Mouse (Mus musculus): ENCODE results near the gene Flrt1.
"Not testable (repeated sequence)": the region's sequence is repeated elsewhere in the genome, so short reads cannot be mapped to it uniquely, and the experiment has no call there.

The Flrt1 gene

DNA sequence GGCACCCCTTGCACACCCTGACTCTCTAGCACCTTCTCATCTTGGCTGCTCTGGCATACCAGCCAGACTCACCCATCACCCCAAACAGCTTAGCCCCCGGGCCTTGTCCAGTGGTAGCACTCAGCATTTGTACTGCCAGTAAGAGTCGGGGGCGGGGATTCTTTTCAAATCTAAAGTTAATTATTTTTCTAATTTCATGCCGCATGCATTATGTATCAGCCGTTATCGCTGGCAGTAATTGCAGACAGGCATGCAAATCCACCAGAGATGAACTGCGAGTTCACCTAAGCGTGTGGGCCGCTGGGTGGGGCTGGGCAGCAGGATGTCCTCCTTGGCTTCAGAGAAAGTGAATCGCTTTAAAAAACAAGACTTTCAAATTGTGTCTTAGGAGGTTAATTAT lies 3.5 kb downstream of the Flrt1 start:
- no peak for DNase-seq (ENCODE audit: low spot score)

DNA sequence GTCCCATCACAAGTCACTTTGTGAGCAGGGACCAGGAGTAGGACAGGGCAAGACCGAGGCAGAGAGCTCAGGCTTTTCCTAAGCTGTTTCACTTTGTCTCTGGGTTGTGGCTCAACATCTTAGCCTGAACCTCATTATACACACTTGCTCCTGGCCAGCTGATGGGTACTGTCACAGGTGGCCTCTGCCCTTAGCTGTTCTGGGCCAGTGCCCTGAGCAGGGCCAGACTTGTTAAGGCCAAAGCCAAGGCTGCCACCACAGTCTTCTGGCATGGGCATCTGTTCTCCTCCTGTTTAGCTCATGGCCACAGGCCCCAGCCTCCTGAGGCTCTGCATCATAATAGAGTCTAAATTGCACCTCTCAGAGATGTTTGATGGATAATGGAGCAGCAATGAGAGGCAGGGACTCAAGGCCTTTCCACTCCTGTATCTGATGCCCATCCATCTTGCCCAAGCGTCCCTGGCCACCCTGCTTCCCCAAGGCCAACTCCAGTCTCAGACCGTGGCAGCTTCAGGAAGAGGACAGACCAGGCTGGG lies 5.8 kb downstream of the Flrt1 start:
- DNase-seq (ENCODE audit: low spot score): no peak

DNA sequence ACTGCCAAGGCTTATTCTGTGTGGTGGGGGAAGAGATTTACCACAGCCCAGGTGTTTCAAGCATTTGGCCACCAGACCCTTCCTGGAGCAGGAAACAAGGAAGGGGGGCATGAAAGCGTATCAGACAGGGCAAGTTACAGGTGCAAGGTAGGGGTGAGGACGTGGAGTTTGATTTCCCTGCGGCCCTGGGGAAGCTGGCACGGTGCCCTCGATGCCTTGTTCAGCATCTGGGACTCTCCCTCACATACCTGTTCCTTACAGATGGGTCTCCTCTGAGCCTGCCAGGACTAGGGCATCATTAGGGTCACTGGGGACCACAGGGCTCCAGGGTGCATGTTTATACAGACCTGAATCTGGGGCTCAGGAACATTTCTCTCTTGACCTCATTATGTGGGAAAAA lies 12.8 kb downstream of the Flrt1 start:
- DNase-seq (ENCODE audit: low spot score): no peak

DNA sequence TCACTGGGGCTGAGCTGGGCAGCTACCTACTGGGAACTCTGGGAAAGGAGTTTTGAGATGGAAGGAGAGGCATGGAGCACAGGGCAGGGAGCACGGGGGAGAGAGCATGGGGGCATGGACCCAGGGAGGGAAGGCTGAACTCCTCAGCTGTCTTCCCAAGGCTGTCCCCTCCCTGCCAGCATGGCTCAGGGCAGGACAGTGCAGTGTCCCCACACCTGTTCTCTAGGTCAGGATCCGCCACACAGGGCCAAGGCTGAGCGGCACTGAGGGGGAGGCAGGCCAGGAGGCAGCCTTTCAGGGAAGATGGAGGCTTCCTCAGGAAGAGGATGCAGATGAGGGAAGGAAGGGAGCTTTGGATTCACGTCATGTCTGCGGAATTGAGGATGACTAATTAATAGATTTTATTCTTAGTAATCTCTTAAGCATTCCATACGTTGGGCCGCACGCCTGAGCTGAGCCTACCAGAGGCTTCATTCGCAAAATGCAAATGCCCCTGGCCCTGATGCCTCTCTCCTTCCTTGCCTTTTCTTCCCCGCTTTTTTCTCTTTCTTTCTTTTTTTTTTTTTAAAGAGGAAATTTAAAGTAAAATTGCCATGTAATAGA lies 14.0 kb downstream of the Flrt1 start:
- DNase-seq (ENCODE audit: low spot score): no peak

DNA sequence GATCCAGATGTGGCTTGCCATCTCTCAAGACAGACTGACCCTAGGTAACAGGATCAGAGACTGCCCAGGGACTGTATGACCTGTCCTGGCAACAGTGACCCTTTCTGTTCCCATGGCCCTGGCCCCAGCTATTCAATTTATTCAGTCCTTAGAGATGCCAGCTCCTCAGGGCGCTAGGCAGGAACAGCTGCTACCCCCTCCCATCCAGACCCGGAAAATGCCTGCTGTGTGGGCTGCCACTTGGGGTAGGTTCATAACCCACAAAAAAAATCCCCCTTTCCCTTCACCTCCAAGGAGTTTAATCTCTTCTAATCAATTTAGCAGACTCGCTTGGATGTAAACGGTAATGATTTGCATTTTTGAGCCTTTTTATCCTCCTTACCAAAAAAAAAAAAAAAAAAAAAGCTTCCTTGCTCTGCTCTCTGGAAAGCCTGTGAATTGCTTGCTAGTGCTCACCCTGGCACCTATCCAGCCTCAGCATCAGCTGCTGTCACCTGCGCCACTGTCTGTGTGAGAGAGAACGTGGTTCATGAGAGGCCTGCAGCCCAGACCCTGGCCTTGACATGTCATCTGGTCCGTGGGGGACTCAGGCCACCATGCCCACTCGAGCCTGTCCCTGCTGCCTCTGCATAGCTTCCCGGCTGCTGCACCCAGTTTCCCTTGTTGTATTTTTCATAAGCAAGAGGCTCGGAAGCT lies 15.0 kb downstream of the Flrt1 start:
- no peak for DNase-seq (ENCODE audit: low spot score)

DNA sequence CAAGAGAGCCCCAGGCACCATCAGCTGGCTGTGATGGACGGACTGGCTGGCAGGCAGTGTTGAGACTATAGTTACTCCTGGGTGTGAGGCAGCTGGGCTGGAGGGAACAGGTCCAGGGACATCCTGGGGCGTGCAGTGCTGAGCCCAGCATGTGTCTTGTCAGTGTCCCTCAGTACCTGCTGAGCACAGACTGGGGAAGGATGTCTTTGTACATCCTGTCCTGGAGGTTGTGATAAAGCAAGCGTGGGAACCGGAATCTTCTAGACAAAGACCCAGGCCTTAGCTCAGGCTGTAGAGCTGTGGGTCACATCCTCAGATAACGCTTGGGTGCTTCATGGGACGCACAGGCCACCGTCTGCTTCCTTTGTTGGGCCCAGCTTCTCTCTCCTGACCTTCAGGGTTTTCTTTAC lies 15.7 kb downstream of the Flrt1 start:
- DNase-seq (ENCODE audit: low spot score): no peak

DNA sequence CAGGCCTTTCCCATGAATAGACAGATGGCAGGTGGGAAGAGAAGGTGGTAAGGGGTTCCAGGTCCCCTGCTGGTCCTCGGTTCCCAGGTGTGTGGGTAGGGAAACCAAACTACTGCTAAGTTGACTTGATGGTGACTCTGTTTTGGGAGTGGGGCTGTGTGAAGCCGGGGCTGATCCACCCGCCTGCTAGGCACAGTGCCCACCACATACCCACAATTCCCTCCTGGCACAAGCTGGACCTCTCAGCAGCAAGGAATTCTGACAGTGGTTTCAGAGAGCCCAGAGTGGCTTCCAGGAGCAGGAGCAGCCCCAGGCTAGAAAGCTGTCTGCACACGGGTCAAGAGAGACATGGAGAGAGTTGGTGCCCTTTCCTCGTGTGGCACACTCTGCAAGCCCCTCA lies 16.5 kb downstream of the Flrt1 start:
- DNase-seq (ENCODE audit: low spot score): no peak

DNA sequence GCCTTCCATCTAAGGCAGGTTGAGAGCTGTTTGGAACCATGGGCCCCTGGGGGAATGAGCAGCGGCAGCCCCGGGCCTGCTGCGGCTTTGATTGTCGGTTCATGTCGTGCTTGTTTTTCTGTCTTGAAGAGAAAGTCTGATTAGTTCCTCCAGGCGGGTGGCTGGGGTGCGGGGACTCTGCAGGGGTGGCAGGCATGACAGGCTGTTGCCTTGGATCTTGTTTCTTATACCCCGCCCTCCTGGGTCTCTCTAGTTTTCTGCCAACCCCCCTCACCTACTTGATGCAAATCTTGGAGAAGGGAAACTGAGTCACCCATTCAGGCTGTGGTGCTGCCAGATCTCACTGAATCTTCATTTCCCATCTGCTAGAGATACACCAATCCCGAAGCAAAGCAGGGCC lies 17.0 kb downstream of the Flrt1 start:
- no peak for DNase-seq (ENCODE audit: low spot score)

DNA sequence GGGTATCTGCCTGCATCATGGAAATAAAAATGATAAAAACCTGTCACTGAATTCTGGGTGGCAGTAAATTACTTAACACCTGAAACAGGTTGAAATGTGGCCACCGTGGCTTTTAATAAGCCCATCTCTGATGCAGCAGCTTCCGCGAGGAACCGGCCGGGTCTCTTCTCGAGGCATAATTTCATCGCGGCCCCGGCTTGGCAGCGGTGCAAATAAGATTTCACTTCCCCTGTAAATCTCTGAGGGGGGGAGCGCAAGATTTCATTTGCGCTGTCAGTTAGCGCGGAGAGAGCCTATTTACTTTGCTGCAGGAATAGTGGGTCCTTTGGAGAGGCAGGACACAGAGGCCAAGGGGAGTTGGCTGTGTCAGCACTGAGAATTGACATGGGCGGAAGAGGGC lies 20.8 kb downstream of the Flrt1 start:
- no peak for DNase-seq (ENCODE audit: low spot score)

DNA sequence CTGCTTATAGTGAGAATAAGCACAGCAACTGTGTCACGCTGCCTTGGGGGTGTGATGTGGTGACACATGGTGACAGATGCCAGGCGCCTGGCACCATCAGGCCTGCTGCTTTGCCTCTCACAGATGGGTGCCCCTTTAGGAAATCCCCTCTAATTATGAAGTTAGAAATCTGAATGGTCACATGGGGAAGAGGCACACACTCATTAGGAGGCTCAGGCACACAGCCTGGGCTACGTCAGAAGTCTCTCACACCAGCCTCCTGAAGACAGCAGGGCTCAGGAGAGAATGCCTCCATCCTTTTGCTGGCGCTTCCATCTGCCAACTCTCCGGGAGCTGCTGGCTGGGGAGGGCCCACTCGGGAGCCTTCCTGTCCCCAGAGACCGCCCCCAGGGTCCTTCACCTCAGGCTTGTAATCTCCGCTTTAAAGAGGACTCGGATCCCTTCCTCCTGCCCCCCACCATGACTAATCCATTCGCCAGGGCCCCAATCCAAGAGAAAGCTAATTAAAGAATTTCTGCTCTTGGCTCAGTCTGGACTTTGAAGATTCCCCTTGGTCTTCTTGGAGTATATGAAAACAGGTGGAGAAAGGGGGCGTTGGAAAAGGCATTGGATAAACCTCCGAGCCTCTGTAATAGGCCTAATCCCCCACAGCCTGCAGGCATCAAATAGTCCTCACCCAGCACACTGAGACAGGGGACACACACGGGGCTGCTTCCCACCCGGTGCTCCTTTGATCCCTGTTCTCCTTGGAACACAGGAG lies 22.3 kb downstream of the Flrt1 start:
- DNase-seq (ENCODE audit: low spot score): no peak

DNA sequence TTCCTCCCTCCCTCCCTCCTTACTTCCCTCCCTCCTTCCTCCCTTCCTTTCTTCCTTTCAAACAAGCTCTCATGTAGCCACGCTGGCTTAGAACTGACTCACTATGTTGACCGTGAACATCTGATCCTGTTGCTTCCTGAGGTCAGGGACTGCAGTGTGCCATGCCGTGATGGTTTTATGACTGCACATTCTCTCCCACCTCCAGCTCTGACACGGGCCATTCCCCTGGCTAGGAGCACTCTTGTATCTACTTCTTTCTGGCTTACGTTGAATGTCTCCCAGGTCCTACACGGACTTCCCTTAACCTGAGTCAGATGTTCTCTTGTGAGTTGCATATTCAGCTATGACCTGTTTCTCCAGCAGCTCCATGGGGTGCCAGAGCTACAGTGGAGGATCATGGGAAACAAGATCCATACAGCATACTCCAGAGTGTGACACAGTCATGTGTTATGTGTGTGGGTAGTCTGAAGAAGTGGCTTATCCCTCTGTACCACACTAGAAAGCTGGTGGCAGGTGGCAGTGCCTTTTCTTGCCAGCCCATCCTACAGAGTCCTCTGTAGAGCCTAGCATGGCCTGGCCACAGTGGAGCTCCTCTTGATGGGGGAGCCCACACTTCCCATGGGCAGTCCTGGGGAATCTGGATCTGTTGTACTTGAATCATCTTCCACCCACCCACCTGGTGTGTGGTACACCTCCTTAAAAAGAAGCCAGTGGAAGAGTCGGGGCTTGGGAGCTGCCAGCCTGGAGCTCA lies 23.8 kb downstream of the Flrt1 start:
- DNase-seq (ENCODE audit: low spot score): no peak

DNA sequence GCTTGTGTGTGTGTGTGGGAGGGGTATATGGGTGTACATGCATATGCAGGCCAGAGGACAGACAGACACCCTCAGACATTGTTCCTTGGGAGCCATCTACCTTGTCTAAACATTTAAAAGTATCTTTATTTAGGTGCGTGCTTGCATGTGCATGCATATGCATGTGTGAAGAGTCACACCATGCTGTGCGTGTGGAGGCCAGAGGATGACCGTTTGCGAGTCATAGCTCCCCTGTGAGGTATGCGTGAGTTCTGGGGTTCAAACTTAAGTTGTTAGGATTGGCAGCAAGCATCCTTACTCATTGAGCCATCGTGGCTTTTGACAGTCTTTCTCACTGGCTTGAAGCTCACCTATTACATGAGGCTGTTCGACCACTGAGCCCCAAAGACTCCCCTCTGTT lies 27.3 kb downstream of the Flrt1 start:
- no peak for DNase-seq (ENCODE audit: low spot score)

DNA sequence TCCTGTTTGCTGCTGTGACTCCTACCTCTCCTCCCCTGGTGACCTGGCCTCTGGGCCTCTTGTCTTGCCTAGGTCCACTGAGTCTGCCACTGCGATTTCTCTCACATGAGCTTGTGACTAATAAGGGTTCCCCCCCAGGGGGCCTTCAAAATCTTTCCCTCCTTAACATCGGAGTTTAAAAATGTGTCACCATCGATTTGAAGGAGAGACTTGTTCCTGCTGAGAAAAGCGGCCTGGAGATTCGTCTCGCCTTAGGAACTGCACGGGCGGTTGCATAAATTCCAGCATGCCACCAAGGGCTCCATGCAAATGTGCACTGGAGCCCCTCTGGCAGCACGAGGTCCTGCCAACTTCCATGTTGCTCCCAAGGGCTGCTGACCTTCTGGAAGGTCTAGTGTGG lies 27.9 kb downstream of the Flrt1 start:
- DNase-seq (ENCODE audit: low spot score): no peak

DNA sequence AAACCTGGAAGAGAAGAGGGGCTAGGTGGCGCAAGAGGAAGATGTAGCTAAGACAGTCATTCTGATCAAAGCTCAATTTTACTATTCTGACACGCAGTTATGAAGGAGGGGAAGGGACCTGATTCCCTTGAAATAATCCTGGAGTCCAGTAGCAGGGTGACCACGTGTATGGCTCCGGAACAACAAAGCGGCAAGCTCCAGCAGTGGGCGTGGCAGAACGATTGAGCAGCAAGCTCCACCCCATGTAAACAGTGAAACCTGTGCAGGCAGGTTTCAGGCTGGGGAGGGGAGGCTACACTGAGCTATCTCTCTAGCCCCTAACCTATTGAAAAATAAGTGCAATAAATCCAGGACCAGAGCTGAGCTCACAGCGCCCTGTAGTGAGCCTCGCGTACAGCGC lies 30.2 kb downstream of the Flrt1 start:
- not testable (repeated sequence) for DNase-seq (ENCODE audit: low spot score)

DNA sequence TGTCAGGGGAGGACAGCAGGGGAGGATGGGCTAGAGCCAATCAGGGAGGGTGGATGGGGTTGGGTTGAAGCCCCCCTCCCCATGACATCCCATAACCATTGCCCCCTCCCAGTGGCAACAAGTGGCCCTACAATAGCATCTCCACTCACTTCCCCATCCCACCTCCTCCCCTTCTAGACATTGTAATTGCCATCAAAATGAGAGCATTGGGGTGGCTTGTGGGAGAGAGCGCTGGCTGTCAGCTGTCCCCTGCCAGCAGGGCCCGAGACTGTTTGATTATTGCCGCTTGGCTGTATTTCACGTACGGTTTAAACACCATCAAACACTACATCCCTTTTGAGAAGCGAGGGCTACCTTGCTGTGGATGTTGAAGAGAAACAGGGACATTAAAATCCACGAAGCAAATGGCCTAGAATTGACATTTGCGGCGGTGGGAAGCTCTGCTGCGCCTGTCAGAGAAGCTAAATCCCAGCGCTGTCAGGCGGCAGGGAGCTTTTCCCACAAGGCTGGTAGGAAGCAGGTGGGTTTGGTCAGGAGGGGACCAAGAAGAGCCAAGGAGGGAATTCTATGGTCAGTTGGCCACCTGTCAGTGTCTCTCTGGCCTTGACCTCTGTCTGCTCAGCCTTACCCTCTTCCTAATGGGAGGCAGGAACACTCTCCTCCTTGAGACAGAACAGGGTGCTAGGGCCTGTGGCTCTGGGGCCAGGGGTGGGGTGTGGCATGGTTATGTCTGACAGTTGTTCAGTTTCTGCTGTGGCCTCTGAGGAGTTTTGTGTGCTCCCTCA lies 31.3 kb downstream of the Flrt1 start:
- no peak for DNase-seq (ENCODE audit: low spot score)

DNA sequence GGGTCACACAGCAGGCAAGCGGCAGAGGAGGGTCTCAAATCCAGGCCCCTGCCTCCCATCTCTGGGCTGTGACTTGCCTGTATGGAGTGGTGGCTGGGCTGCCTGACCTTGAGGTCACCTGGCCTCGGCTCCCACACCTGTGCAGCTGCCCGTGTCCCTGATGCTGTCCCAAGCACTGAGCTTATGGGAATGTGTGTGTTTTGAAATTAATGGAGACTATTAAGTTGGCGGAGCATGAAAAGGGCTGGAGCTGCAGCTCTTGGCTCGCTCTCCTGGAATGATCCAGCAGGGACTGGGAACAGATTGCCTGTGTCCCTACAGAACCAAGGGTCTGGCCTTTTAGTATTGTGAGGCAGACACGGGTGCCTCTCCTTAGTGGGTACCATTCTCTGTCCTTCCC lies 33.3 kb downstream of the Flrt1 start:
- no peak for DNase-seq (ENCODE audit: low spot score)

DNA sequence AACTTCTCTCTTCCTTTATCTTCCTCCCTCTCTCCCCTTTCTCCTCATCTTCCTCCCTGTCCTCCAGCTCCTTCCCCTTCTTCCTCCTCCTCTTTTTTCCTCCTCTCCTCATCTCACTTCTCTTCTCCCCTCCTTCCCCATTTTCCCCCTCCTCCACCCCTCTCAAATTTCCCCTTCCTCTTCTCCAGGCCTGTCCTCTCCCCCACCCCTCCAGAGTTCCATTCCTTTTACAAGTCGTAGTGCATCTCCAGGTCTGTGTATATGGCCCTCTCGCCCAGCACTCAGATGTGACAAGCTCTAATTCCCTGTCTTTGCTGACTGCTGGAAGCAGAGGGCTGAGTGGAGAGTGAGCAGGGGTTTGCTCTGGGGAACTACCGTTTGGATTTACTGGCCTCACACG lies 34.8 kb downstream of the Flrt1 start:
- no peak for DNase-seq (ENCODE audit: low spot score)

DNA sequence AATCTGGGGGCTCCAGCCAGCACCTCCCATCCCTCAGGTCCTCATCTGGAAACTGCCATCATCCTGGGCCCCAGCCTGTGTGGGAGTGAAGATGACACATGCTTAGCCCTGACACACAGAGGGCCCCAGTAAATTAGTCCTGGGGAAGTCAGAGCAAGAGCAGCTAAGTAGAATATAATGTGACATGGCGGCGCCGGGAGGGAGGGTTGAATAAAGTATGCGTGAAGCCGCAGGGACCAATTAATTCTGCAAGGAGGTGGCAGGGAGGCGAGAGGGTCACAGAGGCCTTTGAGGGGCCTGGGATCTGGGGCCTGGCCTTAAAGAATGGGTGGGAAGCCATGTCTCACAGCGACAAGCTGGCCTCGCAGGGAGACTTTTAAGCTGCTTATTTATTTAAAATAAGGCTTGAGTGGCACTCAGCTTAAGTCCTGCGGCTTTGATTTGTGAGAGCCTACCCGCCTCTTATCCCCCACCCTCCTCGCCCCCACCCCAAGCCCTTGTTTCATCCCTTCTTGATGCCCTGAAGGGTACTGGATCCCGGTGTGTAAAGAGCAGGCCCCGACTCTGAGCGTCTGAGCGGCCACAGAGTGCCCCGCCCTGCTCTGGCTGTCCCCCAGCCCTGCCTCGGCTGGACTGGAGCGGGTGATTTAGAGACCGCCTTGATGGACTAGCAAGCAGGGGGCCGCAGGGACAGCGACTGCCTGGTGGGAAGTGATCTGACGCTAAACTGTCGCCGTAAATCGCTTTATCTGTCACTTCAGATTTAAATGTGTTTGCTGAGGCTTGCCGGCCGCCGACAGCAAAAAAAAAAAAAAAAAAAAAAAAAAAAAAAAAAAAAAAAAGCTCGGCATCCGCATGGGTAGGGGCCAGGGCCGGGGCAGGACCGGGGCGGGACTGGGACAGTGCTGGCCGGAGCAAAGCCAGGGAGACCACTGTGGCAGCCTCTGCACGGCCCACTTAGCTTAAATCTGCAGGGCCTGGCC lies 35.5 kb downstream of the Flrt1 start:
- no peak for DNase-seq (ENCODE audit: low spot score)

DNA sequence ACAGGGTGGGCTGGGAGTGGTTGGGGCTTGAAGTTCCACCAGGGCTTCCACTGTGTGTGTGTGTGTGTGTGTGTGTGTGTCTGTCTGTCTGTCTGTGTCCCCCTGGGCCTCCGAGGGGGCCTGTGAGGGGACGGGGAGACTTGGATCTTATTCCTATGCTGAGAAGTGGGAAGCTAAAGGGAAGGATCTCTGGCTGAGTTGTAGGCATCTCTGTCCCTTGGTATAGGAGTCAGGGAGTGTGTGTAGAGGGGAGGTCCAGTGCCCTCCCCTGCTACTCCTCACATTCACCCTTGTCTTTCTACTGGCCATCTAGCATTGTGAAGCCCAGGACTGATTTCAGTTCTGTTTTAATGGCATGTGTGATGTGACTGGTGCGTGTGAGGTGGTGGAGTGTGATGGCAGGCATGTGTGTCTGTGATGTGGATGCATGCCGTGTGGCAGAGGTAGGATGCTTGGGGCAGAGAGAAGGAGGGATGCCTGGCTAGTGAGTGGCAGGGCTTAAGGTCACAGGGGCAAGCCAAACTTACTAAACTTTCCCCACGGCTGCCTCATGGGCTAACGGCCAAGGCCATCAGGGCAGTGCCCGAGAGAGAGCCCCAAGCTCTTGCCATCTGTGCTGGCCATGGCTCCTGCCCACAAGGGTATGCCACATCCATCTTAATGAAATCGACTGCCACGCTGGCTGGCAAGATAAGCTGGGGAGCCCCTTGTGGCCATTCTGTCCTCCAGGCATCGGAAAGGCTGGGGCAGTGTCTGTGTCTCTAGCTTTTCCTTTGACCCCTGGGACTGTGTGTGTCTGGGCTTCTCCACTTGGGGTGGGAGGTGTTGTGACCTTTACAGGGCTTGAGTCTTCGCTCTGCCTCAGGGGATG lies 36.6 kb downstream of the Flrt1 start:
- DNase-seq (ENCODE audit: low spot score): no peak

Measured in testis, postnatal 10 days (tissue).